Mouse (Mus musculus) kidney, postnatal 0 days (tissue): ENCODE results near the gene Mettl26. TPM values are rescaled to one million over a fixed set of nuclear protein-coding genes. Genes with fewer than 3 reads are reported as not detected.

Source experiments
- ATAC-seq: fragments of 200-750 bp; cut with Nextera tagmentation; replicated peaks from 2 replicates; pipeline ENCODE4 v1.8.0; 2017; ENCODE audit warnings: low read depth, moderate number of reproducible peaks, moderate TSS enrichment, moderate library complexity; ENCODE audit not compliant: low FRiP score
- DNase-seq: peaks from one replicate; pipeline ENCODE4 v3.0.0-alpha.2; 2016; ENCODE audit warnings: low spot score
- H3K27ac ChIP-seq: fragments of 300-500 bp; sonication (generic); 2 replicates; pipeline ENCODE4 v1.5.1; 2014; ENCODE audit warnings: mild to moderate bottlenecking
- H3K27me3 ChIP-seq: fragments of 300-500 bp; sonication (generic); 2 replicates; pipeline ENCODE4 v1.6.1; 2014; ENCODE audit warnings: low read length, mixed read lengths; ENCODE audit not compliant: insufficient read depth
- H3K36me3 ChIP-seq: fragments of 300-500 bp; sonication (generic); 2 replicates; pipeline ENCODE4 v1.6.1; 2014; ENCODE audit warnings: low read length, mixed read lengths; ENCODE audit not compliant: insufficient read depth
- H3K4me1 ChIP-seq: fragments of 300-500 bp; sonication (generic); replicated peaks from 2 replicates; pipeline ENCODE4 v1.6.1; 2014; ENCODE audit warnings: antibody characterized with exemption, low read length, mixed read lengths; ENCODE audit not compliant: insufficient read depth
- H3K4me2 ChIP-seq: fragments of 300-500 bp; sonication (generic); 2 replicates; pipeline ENCODE4 v1.6.1; 2014; ENCODE audit warnings: mild to moderate bottlenecking, low read length, moderate library complexity, mixed read lengths
- H3K4me3 ChIP-seq: fragments of 300-500 bp; sonication (generic); replicated peaks from 2 replicates; pipeline ENCODE4 v1.5.1; 2014; ENCODE audit warnings: low read depth, low read length
- H3K9ac ChIP-seq: fragments of 300-500 bp; sonication (generic); 2 replicates; pipeline ENCODE4 v1.6.1; 2014; ENCODE audit warnings: low read depth, low read length
- H3K9me3 ChIP-seq: fragments of 300-500 bp; sonication (generic); replicated peaks from 2 replicates; pipeline ENCODE4 v1.6.1; 2016; ENCODE audit warnings: low read length, inconsistent platforms, mixed read lengths
- CTCF ChIP-seq: IDR thresholded peaks from 2 replicates; pipeline ENCODE4 v1.5.1; 2016; ENCODE audit warnings: antibody characterized with exemption, low read depth, mild to moderate bottlenecking, moderate library complexity
- WGBS: fragments of 180-500 bp; shearing (Covaris S2); extraction: QIAGEN DNeasy Blood & Tissue Kit; methylation state at CpG from one replicate; pipeline ENCODE4 v1.1.7; 2014; 5-methylcytosine and 5-hydroxymethylcytosine counted together
- polyA plus RNA-seq: library from polyadenylated mRNA; unstranded; fragments of >200 nt; fragmentation: Nextera tagmentation; extraction: Ambion mirVana; gene quantifications from 2 replicates; pipeline ENCODE4 v1.2.1, GENCODE M21; 2015

Mettl26 gene
- polyA plus RNA-seq, 1 experiment from 2014 or later, result 106 TPM

GRCm38 (mm10) chr17:25832436-25833290, 42.2 kb upstream of the Mettl26 start:
- H3K27me3 ChIP-seq, result no peaks in the 10 kb centered on the region
- peak overlapping the region; percentile 99 for H3K27ac ChIP-seq
- peak overlapping the region; percentile 83 for H3K9ac ChIP-seq
- no peaks in the 10 kb centered on the region for H3K9me3 ChIP-seq
- H3K4me3 ChIP-seq, result peak overlapping the region; percentile 81
- TF ChIP-seq CTCF, result no peak
- ATAC-seq (peak; percentile 87), DNase-seq (peak; percentile 100)
- H3K4me2 ChIP-seq, result peak overlapping the region; percentile 92
- under 1% methylated on average over 77 of the region's 77 CpGs for WGBS
- peaks cover 21% of the 10 kb centered on the region; the same call in 1 of the 2 replicates for H3K36me3 ChIP-seq
- H3K4me1 ChIP-seq, result peaks cover 59% of the 10 kb centered on the region

- no peaks in the 10 kb centered on the region for H3K9me3 ChIP-seq
- peaks cover 21% of the 10 kb centered on the region; the same call in 1 of the 2 replicates for H3K36me3 ChIP-seq
- no peaks in the 10 kb centered on the region for H3K27me3 ChIP-seq
- peak within 1 kb of the TSS; percentile 92 for H3K4me2 ChIP-seq
- H3K4me3 ChIP-seq, result peak within 1 kb of the TSS; percentile 81
- H3K4me1 ChIP-seq, result peaks cover 57% of the 10 kb centered on the region
- no peak for TF ChIP-seq CTCF
- H3K9ac ChIP-seq, result peak within 1 kb of the TSS; percentile 83
- ATAC-seq (peak; percentile 74), DNase-seq (peak; percentile 98)
- WGBS, result 1% methylated on average over 24 of the region's 24 CpGs
- H3K27ac ChIP-seq, result peak within 1 kb of the TSS; percentile 99
Measured at GRCm38 (mm10) chr17:25833291-25833663, 41.6 kb upstream of the Mettl26 start, which contains the start of gene Stub1. TSS of gene Stub1 (minus strand) at chr17:25833404.

GRCm38 (mm10) chr17:25833961-25834594, 40.8 kb upstream of the Mettl26 start:
- 9% methylated on average over 6 of the region's 6 CpGs for WGBS
- Histone ChIP-seq H3K27ac (peak overlapping the region; percentile 99), H3K4me2 (peak overlapping the region; percentile 92), H3K9ac (peak overlapping the region; percentile 76), H3K27me3 (no peaks in the 10 kb centered on the region), H3K36me3 (peaks cover 24% of the 10 kb centered on the region; the same call in 1 of the 2 replicates), H3K9me3 (no peaks in the 10 kb centered on the region), H3K4me1 (peaks cover 54% of the 10 kb centered on the region), H3K4me3 (peak overlapping the region; percentile 81)
- no peak for ATAC-seq
- DNase-seq, result peak; percentile 26
- TF ChIP-seq CTCF, result no peak

DNA sequence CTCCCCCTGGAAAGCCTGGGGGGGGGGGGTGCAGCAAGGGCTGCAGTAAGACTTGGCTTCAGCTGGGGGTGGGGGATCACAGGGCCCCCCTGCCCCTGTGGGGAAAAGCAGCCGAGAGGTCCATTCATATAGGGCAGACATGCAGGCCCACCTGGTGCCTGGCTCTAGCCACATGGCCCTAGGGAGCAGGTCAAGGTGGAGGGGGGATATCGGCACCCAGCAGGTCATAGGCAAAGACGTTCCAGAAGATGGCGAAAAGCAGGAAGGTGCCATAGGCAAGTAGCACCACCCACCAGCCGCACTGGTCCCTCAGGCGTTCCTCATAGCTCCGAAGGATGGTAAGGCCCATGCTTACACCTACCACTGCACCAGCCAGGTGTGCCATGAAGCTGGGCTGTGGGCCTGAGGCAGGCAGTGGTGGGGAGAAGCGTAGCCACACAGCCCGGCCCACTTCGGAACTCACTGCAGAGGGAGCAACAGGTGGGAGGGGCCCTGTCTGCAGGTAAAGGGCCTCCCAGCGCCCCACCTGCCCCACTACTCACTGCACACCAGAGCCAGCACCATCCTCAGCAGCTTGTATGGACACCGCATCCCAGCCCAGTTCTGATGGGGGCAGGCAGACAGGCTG, 40.2 kb upstream of the Mettl26 start:
- no peaks in the 10 kb centered on the region for H3K27me3 ChIP-seq
- no peak for TF ChIP-seq CTCF
- no peaks in the 10 kb centered on the region for H3K9me3 ChIP-seq
- DNase-seq, result no peak
- peak overlapping the region; percentile 76 for H3K9ac ChIP-seq
- peak overlapping the region; percentile 99 for H3K27ac ChIP-seq
- H3K4me2 ChIP-seq, result peak overlapping the region; percentile 92
- no peak for ATAC-seq
- peaks cover 50% of the 10 kb centered on the region for H3K4me1 ChIP-seq
- WGBS, result 75% methylated on average over 12 of the region's 12 CpGs
- H3K4me3 ChIP-seq, result peak overlapping the region; percentile 81
- peaks cover 30% of the 10 kb centered on the region; the same call in 1 of the 2 replicates for H3K36me3 ChIP-seq

DNA sequence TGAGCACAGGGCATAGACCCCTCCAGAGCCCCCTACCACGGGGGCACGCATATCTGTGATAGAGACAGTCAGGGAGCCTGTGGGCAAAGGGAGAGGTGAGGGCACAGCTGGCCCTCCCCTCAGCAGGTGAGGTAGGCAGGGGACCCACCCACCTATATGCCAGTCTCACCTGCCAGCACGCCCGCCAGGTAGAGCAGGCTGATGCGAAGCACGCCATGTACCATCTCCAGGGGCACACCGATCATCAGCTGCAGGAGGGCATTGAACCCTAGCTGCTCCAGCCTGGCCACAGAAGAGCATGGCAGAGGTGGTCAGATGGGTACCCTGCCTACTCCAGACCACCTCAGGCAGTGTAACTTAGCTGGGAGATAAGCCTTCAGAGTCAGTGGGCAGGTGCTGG, 39.6 kb upstream of the Mettl26 start:
- H3K4me1 ChIP-seq, result peaks cover 45% of the 10 kb centered on the region
- H3K4me2 ChIP-seq, result peak overlapping the region; percentile 92
- WGBS, result 94% methylated on average over 7 of the region's 7 CpGs
- H3K36me3 ChIP-seq, result peaks cover 33% of the 10 kb centered on the region
- ATAC-seq (no peak), DNase-seq (no peak)
- no peaks in the 10 kb centered on the region for H3K27me3 ChIP-seq
- H3K9ac ChIP-seq, result peak overlapping the region; percentile 76; the same call in 1 of the 2 replicates
- H3K27ac ChIP-seq, result no peak overlapping the region
- H3K9me3 ChIP-seq, result no peaks in the 10 kb centered on the region
- no peak overlapping the region for H3K4me3 ChIP-seq
- TF ChIP-seq CTCF, result no peak

GRCm38 (mm10) chr17:25835816-25836215, 39.1 kb upstream of the Mettl26 start:
- Histone ChIP-seq H3K4me3 (no peak overlapping the region), H3K27me3 (no peaks in the 10 kb centered on the region), H3K36me3 (peaks cover 33% of the 10 kb centered on the region), H3K27ac (peak overlapping the region; percentile 84), H3K9me3 (no peaks in the 10 kb centered on the region), H3K4me1 (peaks cover 45% of the 10 kb centered on the region), H3K4me2 (no peak overlapping the region), H3K9ac (no peak overlapping the region)
- TF ChIP-seq CTCF, result no peak
- no peak for ATAC-seq
- no peak for DNase-seq
- 86% methylated on average over 16 of the region's 16 CpGs for WGBS
